In the genomic region with DNA sequence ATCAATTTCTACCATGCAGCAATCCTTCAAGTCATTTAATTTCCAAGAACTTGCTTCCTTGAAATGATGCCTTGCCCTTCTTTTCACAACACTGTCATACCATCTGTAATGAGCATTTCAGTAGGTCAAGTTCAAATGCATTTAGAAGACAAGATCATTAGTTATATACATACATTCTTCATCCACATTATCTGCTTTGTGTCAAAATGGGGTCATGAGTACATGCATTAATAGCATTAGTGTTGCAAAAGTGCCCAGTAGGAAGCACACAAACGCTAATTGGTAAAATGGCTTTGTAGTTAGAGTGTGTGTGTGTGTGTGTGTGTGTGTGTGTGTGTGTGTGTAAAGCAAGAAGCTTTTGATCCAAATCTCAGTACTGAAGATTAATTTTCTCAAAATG, we compare ENCODE assay signal across 22 mouse cellular contexts.
"Had no signal": no experiment of that assay in that cellular context is flagged by ENCODE, and none has a peak within 500 bp of the region (broad histone marks: within the 10 kb centered on the region; RNA-seq: fewer than 3 reads in every experiment).

No protein-coding gene starts in this region.

- H3K36me3 ChIP-seq: liver, embryonic 15.5 days; lung, embryonic 15.5 days; midbrain, embryonic 10.5 days; midbrain, embryonic 12.5 days; neural tube, embryonic 13.5 days; neural tube, embryonic 15.5 days had no signal

- H3K27ac ChIP-seq: liver, embryonic 15.5 days; lung, embryonic 15.5 days; macrophage; midbrain, embryonic 10.5 days; midbrain, embryonic 12.5 days; neural tube, embryonic 13.5 days; neural tube, embryonic 15.5 days had no signal

- ATAC-seq: liver, postnatal 0 days; lung, postnatal 0 days; midbrain, embryonic 16.5 days had no signal

- H3K9ac ChIP-seq: liver, embryonic 15.5 days; liver, postnatal 0 days; lung, embryonic 15.5 days; midbrain, embryonic 12.5 days; neural tube, embryonic 13.5 days; neural tube, embryonic 15.5 days had no signal

- H3K27me3 ChIP-seq: liver, embryonic 15.5 days; lung, embryonic 15.5 days; megakaryocyte, embryonic 14.5 days; midbrain, embryonic 12.5 days; neural tube, embryonic 13.5 days; neural tube, embryonic 15.5 days had no signal

- DNase-seq: liver, postnatal 0 days; lung, adult 2 months; lung, postnatal 14 days; lung, postnatal 36 days; midbrain, embryonic 14.5 days; right cerebral cortex, adult 18-20 months; right cerebral cortex, postnatal 25 days; right cerebral cortex, postnatal 4 days; spleen, adult 18-20 months; thymus, adult 2 months; thymus, postnatal 25 days had no signal

- H3K4me2 ChIP-seq: liver, embryonic 15.5 days; lung, embryonic 15.5 days; midbrain, embryonic 12.5 days; neural tube, embryonic 13.5 days; neural tube, embryonic 15.5 days had no signal

- H3K9me3 ChIP-seq: liver, embryonic 15.5 days; lung, embryonic 15.5 days; megakaryocyte, embryonic 14.5 days; midbrain, embryonic 10.5 days; midbrain, embryonic 12.5 days; neural tube, embryonic 13.5 days; neural tube, embryonic 15.5 days had no signal

- H3K4me1 ChIP-seq: liver, embryonic 15.5 days; lung, embryonic 15.5 days; megakaryocyte, embryonic 14.5 days; midbrain, embryonic 10.5 days; midbrain, embryonic 12.5 days; neural tube, embryonic 13.5 days; neural tube, embryonic 15.5 days had no signal

- H3K4me3 ChIP-seq: liver, embryonic 15.5 days; lung, embryonic 15.5 days; megakaryocyte, embryonic 14.5 days; midbrain, embryonic 10.5 days; midbrain, embryonic 12.5 days; myocyte; neural tube, embryonic 13.5 days; neural tube, embryonic 15.5 days had no signal
